Mouse (Mus musculus): ENCODE measurements around the gene Sema3g.

Gene Sema3g

GRCm38 (mm10) chr14:31217666-31218065 is at the start of gene Sema3g:
Gene Sema3g (plus strand): TSS chr14:31217860.
- no peak for DNase-seq

GRCm38 (mm10) chr14:31168425-31168824 is 49.2 kb upstream of the Sema3g start, which contains the start of gene Stab1:
Gene Stab1 (minus strand): TSS chr14:31168641.
- no peak for DNase-seq

GRCm38 (mm10) chr14:31169508-31169907 is 48.2 kb upstream of the Sema3g start:
- no peak for DNase-seq

GRCm38 (mm10) chr14:31170963-31171362 is 46.7 kb upstream of the Sema3g start:
- no peak for DNase-seq

GRCm38 (mm10) chr14:31171386-31171785 is 46.3 kb upstream of the Sema3g start:
- peak; percentile 47 for DNase-seq

GRCm38 (mm10) chr14:31171821-31172220 is 45.8 kb upstream of the Sema3g start:
- no peak for DNase-seq

GRCm38 (mm10) chr14:31172781-31173455 is 44.7 kb upstream of the Sema3g start:
- no peak for DNase-seq

- DNase-seq: no peak
Measured at GRCm38 (mm10) chr14:31173537-31173936, 44.1 kb upstream of the Sema3g start.

- no peak for DNase-seq
Measured at GRCm38 (mm10) chr14:31177287-31177686, 40.4 kb upstream of the Sema3g start.

GRCm38 (mm10) chr14:31177715-31178114 is 39.9 kb upstream of the Sema3g start:
- DNase-seq: no peak

- DNase-seq: no peak
Measured at GRCm38 (mm10) chr14:31179677-31180365, 37.8 kb upstream of the Sema3g start.

GRCm38 (mm10) chr14:31181512-31181911 is 36.1 kb upstream of the Sema3g start:
- no peak for DNase-seq

- no peak for DNase-seq
Measured at GRCm38 (mm10) chr14:31182786-31183290, 34.8 kb upstream of the Sema3g start.

GRCm38 (mm10) chr14:31183541-31183940 is 34.1 kb upstream of the Sema3g start:
- DNase-seq: no peak

GRCm38 (mm10) chr14:31184195-31184594 is 33.5 kb upstream of the Sema3g start:
- no peak for DNase-seq

- DNase-seq: no peak
Measured at GRCm38 (mm10) chr14:31186656-31187055, 31.0 kb upstream of the Sema3g start.

- no peak for DNase-seq
Measured at GRCm38 (mm10) chr14:31188771-31189181, 28.9 kb upstream of the Sema3g start.

GRCm38 (mm10) chr14:31189348-31189747 is 28.3 kb upstream of the Sema3g start:
- DNase-seq: no peak

GRCm38 (mm10) chr14:31191936-31192335 is 25.7 kb upstream of the Sema3g start:
- no peak for DNase-seq

- DNase-seq: no peak
Measured at GRCm38 (mm10) chr14:31193791-31194190, 23.9 kb upstream of the Sema3g start.

- no peak for DNase-seq
Measured at GRCm38 (mm10) chr14:31194441-31194840, 23.2 kb upstream of the Sema3g start.

GRCm38 (mm10) chr14:31194891-31195513 is 22.7 kb upstream of the Sema3g start:
- DNase-seq: no peak

- DNase-seq: no peak
Measured at GRCm38 (mm10) chr14:31195521-31195920, 22.1 kb upstream of the Sema3g start.

- DNase-seq: no peak
Measured at GRCm38 (mm10) chr14:31195968-31196367, 21.7 kb upstream of the Sema3g start.

Measured in right cerebral cortex, postnatal 4 days (tissue).